Mouse (Mus musculus) bone marrow, adult 2 months (tissue): ENCODE measurements around the gene Icam1. TPM values are rescaled to one million over a fixed set of nuclear protein-coding genes. Genes with fewer than 3 reads are reported as not detected.
"Not testable (repeated sequence)": the region's sequence is repeated elsewhere in the genome, so short reads cannot be mapped to it uniquely, and the experiment has no call there.

Experiments
- H3K27ac ChIP-seq: fragments of 200-500 bp; 2 replicates; pipeline ENCODE4 v1.5.1; 2012; ENCODE audit warnings: low read depth, mild to moderate bottlenecking, control low read depth, inconsistent platforms, low read length; ENCODE audit not compliant: control insufficient read depth, poor library complexity, insufficient read depth
- H3K4me1 ChIP-seq: fragments of 200-500 bp; 2 replicates; pipeline ENCODE4 v1.6.1; 2011; ENCODE audit warnings: low read length; ENCODE audit not compliant: control insufficient read depth, insufficient read depth
- H3K4me3 ChIP-seq: fragments of 200-500 bp; replicated peaks from 2 replicates; pipeline ENCODE3; 2011; ENCODE audit warnings: mild to moderate bottlenecking, low read depth, low read length, control low read depth; ENCODE audit not compliant: control insufficient read depth
- CTCF ChIP-seq: fragments of 200-500 bp; IDR thresholded peaks from 2 replicates; pipeline ENCODE4 v1.5.1; 2011; ENCODE audit warnings: low read length, control low read depth; ENCODE audit not compliant: control insufficient read depth, insufficient read depth
- POLR2A ChIP-seq: fragments of 200-500 bp; IDR thresholded peaks from 2 replicates; pipeline ENCODE4 v1.6.1; 2011; ENCODE audit warnings: low read depth, mild to moderate bottlenecking, control low read depth, low read length, borderline replicate concordance; ENCODE audit not compliant: control insufficient read depth
- WGBS: fragments of 180-500 bp; shearing (Covaris S2); methylation state at CpG from one replicate; pipeline ENCODE4 v1.1.7; 2018; 5-methylcytosine and 5-hydroxymethylcytosine counted together
- polyA plus RNA-seq: library from polyadenylated mRNA; stranded (reverse); fragments of >200 nt; gene quantifications from 2 replicates; pipeline ENCODE4 v1.2.4, GENCODE M21; 2011; ENCODE audit warnings: low replicate concordance; ENCODE audit not compliant: missing spikeins, insufficient read depth, insufficient read length

The Icam1 gene
- polyA plus RNA-seq, 1 experiment: 15.3 TPM

DNA sequence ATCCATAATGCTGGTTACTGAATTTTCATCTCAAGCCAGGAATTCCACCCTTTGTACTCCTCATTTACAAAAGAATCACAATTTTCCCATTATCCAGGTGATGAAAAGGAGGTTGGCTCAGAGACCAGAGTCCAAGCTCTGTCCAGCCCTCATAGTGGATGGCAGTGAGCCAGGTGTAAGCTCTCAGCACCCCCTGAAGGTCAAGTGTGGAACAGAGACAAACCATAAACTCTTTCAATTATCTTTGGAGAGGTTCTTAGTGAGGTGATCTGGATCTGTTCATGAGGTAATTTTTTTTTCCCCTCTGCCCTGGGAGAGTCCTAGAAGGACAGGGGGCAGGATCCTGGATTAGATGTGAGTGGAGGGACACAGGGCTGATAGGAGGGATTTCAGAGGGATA lies 15.0 kb upstream of the Icam1 start:
- Histone ChIP-seq H3K4me3 (no peak overlapping the region), H3K4me1 (no peaks in the 10 kb centered on the region; the same call in 1 of the 2 replicates), H3K27ac (no peak overlapping the region)
- TF ChIP-seq POLR2A (no peak), CTCF (peak; percentile 40)

DNA sequence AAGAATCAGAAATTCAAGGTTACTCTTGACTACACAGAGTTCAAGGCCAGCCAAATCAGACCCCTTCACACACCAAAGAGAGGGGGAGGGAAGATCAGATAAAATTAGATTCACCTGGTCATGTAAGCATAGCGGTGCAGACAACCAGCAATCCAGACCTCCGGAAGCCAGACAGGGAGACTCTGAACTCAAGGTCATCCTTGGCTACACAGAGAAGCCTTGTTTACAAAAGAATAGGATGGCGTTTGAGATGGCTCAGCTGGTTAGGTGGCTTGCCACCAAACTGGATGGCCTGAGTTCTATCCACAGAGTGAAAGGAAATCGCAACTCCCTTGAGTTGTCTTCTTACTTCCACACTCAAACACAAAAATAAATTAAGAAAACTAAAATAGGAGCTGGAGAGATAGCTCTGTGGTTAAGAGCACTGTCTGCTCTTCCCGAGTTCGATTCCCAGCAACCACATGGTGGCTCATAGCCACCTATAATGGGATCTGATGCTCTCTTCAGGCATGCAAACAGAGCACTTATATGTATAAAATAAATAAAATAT lies 14.1 kb upstream of the Icam1 start:
- Histone ChIP-seq H3K4me1 (no peaks in the 10 kb centered on the region; the same call in 1 of the 2 replicates), H3K4me3 (no peak overlapping the region), H3K27ac (no peak overlapping the region)
- WGBS: 67% methylated on average over 6 of the region's 6 CpGs
- TF ChIP-seq POLR2A: no peak
- TF ChIP-seq CTCF: no peak

DNA sequence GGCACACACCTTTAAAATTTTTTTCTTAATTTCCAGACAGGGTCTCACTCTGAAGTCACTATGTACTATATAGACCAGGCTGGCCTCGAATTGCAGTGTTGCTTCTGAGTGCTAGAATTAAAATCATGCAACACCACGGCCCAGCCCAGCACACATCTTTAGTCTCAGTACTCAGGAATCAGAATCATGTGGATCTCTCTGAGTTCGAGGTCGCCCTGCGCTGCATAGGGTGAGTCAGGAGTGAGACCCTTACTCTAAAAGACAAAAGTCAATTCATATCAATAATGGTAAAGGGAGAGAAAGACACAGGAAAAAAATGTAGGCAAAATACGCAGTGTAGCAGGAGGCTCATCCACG lies 13.5 kb upstream of the Icam1 start:
- peak overlapping the region; percentile 86 for H3K4me3 ChIP-seq
- TF ChIP-seq POLR2A (no peak), CTCF (no peak)
- H3K27ac ChIP-seq: peak overlapping the region; percentile 65; the same call in 1 of the 2 replicates
- 7% methylated on average over 7 of the region's 7 CpGs for WGBS
- no peaks in the 10 kb centered on the region; the same call in 1 of the 2 replicates for H3K4me1 ChIP-seq

DNA sequence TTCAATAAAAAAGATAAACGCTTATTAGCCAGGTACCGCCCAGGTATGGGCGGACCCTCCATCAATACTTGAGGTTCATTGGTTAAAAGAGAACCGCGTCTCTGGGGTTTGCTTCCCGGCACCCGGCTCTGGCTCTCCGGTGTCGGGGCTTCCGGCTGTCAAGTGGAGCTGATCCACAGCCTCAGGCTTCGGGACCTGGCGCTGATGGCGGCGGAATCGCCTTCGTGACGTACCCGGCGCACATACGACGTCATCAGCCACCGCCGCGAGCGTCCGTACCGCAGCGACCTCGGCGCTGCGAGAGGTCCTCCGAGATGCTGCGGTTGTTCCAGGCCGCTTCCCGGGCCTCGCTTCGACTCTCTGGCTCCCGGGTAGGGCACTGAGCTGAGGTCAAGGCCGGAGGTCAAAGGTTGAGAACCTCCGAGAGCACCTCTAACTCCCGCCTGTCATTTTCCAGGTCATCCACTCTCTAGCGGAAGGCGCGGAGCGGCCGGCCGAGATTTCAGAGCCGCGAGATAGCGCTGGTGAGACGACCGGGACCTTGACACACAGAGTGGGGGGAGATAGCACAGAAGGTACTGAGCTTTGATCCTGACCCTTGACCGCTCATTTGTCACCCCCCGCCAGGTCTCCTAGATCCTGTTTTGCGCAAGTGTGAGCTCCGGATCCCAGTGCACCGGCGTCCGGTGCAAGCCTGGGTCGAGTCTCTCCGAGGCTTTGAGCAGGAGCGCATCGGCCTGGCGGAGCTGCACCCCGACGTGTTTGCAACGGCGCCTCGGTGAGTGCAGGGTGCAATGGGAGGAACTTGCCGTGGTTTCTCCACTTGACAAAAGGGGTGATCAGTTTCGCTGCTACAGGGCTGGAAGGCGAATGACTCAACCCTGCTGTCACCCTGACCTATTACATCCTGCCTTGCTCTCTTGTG lies 12.9 kb upstream of the Icam1 start, which contains the start of gene Mrpl4:
TSS of gene Mrpl4 (plus strand) at position 112 of the 925 bp plus-strand sequence.
- H3K4me3 ChIP-seq: peak within 1 kb of the TSS; percentile 86
- under 1% methylated on average over 72 of the region's 72 CpGs for WGBS
- peak within 1 kb of the TSS; percentile 65 for H3K27ac ChIP-seq
- TF ChIP-seq CTCF (no peak), POLR2A (peak; percentile 82; the same call in 1 of the 2 replicates)
- H3K4me1 ChIP-seq: no peaks in the 10 kb centered on the region

DNA sequence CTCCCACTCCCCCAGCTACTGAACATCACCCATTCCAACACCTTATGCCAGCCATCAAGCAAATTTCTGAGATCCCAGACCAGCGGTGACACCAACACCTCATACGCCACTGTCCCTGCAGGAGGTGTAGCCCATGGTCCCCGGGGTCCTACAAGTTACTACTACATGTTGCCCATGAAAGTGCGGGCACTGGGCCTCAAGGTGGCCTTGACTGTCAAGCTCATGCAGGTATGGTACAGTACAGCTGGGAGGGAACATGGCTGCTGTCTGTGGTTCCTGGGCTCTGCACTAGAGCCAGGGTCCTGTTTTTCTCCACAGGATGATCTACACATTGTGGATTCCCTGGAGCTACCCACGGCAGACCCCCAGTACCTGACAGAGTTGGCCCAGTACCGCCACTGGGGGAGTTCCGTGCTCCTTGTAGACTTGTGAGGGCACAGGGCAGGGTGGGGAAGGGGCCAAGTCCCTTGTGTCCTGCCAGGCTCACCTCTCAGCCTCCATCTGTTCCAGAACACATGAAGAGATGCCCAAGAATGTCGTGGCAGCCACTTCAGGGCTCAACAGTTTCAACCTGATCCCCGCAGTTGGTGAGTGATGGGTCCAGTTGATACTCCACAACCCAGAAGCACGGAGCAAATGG lies 8.4 kb upstream of the Icam1 start:
- no peak overlapping the region for H3K4me3 ChIP-seq
- H3K4me1 ChIP-seq: no peaks in the 10 kb centered on the region; the same call in 1 of the 2 replicates
- no peak for TF ChIP-seq CTCF
- no peak for TF ChIP-seq POLR2A
- 92% methylated on average over 10 of the region's 10 CpGs for WGBS
- H3K27ac ChIP-seq: no peak overlapping the region

DNA sequence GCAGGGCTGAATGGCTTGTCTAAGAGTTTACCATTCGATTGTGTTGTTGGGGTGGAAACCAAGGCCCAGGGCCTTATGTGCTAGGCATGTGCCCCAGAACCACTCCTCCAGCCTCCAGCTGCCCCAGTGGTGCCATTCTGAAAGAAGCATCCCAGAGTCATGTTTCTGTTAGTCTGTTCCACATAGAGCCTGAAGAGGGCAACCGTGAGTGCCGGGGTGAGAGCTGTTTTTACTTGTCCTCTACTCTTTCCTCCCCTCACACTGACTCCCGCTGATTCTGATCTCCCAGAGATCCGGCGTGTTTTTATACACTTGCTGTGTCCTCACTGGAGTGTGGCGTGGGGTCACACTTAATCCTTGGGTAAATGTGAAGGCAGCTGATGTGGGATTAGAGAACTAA lies 7.8 kb upstream of the Icam1 start:
- TF ChIP-seq CTCF: peak; percentile 15; the same call in 1 of the 2 replicates
- no peak for TF ChIP-seq POLR2A
- no peaks in the 10 kb centered on the region; the same call in 1 of the 2 replicates for H3K4me1 ChIP-seq
- H3K4me3 ChIP-seq: no peak overlapping the region
- 84% methylated on average over 7 of the region's 7 CpGs for WGBS
- H3K27ac ChIP-seq: no peak overlapping the region

DNA sequence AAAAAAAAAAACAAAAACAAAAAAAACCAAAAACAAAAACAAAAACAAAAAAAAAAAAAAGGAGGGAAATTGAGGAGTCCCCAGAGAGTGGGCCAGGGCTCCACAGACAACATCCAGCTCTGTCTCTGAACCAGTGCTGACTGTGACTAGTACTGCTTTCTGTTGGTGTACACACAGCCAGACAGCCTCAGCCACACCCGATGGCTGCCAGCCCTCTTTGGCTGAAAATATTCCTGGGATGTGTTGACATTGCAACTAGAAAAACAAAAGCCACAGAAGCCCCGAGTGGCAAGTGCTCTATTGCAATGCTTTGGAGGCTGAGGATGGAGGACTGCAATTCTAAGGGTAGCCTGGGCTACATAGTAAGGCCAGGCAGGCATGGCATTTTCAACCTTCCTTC lies 5.4 kb upstream of the Icam1 start:
- no peak overlapping the region for H3K4me3 ChIP-seq
- H3K27ac ChIP-seq: no peak overlapping the region
- 59% methylated on average over 2 of the region's 2 CpGs for WGBS
- peaks cover 1% of the 10 kb centered on the region; the same call in 1 of the 2 replicates for H3K4me1 ChIP-seq
- TF ChIP-seq POLR2A: no peak
- no peak for TF ChIP-seq CTCF

DNA sequence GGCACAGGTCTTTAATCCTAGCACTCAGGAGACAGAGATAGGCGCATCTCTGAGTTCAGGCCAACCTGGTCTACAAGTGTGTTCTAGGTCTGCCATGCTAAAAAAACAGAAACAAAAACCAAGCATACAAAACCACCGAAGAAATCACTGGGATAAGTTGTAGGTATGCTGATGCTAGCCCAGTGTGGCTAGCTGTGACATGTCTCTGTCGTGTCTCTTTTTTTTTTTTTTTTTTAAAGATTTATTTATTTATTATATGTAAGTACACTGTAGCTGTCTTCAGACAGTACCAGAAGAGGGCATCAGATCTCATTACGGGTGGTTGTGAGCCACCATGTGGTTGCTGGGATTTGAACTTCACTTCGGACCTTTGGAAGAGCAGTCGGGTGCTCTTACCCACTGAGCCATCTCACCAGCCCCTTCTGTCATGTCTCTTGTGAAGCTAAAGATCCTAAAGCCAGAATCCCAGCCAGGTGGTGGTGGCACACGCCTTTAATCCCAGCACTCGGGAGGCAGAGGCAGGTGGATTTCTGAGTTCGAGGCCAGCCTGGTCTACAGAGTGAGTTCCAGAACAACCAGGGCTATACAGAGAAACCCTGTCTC lies 4.7 kb upstream of the Icam1 start:
- H3K4me1 ChIP-seq, H3K27ac ChIP-seq, H3K4me3 ChIP-seq: not testable (repeated sequence)
- 64% methylated on average over 9 of the region's 9 CpGs for WGBS
